Mouse (Mus musculus): ENCODE data around the gene Tcf7l1.

DNA sequence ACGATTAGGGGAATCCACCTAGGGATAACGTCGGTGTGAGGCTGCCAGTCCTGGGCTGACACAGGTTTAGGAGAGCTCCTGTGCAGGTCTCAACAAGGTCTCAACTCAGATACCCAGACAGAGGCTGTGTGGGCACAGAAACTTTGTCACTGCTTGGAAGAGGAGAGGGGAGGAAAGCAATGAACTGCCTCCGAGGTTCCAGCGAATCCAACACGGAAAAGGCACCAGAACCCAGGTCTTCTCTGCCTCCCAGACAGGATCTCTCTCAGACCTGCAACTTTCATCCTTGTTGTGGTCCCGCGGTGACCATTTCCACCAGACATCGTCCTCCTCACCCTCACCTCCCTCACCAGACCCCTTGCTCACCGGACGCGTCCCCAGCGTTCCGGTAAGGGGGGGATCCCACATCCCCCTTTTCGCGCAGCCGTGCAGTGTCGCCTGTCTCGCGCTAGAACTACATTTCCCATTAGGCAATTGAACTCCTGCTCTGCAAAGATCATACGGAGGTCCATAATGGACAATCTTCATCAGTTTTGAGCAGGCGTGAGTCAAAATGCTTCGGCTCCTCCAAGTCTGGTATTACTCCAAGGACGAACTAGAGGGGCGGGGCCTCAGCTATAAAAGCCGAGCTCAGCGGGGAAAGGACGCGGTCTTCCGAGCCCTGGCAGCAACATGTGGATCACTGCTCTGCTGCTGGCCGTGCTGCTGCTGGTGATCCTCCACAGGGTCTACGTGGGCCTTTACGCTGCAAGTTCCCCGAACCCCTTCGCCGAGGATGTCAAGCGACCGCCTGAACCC, 190.9 kb downstream of the Tcf7l1 start, which contains the start of the genes Elmod3 and Retsat:
- TF ChIP-seq CTCF (IDR thresholded peaks at IDR 0.05; ENCODE audit: control insufficient read depth, insufficient read depth, low read length) (no peak), POLR2A (IDR thresholded peaks at IDR 0.05; ENCODE audit: borderline replicate concordance, control insufficient read depth, low read depth, low read length) (peak; percentile 72; the same call in 1 of the 2 replicates)

Measured in bone marrow, adult 2 months (tissue).